Mouse (Mus musculus) forebrain, embryonic 11.5 days (tissue): Measurements from ENCODE around the gene Tmbim6. TPM values are rescaled to one million over a fixed set of nuclear protein-coding genes. Genes with fewer than 3 reads are reported as not detected.

Source experiments
- ATAC-seq: fragments of 200-750 bp; cut with Nextera tagmentation; replicated peaks from 2 replicates; pipeline ENCODE4 v1.8.0; 2017; ENCODE audit warnings: moderate TSS enrichment; ENCODE audit not compliant: low FRiP score
- DNase-seq: peaks from one replicate; pipeline ENCODE4 v3.0.0-alpha.2; 2017; ENCODE audit warnings: low spot score
- H3K27ac ChIP-seq: fragments of 300-500 bp; sonication (generic); 2 replicates; pipeline ENCODE4 v1.5.1; 2014; ENCODE audit warnings: low read depth, low read length
- H3K27me3 ChIP-seq: fragments of 300-500 bp; sonication (generic); 2 replicates; pipeline ENCODE4 v1.6.1; 2014; ENCODE audit warnings: mild to moderate bottlenecking, low read length, mixed read lengths; ENCODE audit not compliant: control insufficient read depth, insufficient read depth
- H3K36me3 ChIP-seq: fragments of 300-500 bp; sonication (generic); 2 replicates; pipeline ENCODE4 v1.6.1; 2014; ENCODE audit warnings: mild to moderate bottlenecking, low read length, moderate library complexity, mixed read lengths; ENCODE audit not compliant: control insufficient read depth, insufficient read depth
- H3K4me1 ChIP-seq: fragments of 300-500 bp; sonication (generic); replicated peaks from 2 replicates; pipeline ENCODE4 v1.6.1; 2014; ENCODE audit warnings: low read length, mixed read lengths; ENCODE audit not compliant: control insufficient read depth, insufficient read depth
- H3K4me2 ChIP-seq: fragments of 300-500 bp; sonication (generic); 2 replicates; pipeline ENCODE4 v1.6.1; 2014; ENCODE audit warnings: low read depth, mild to moderate bottlenecking, low read length, moderate library complexity, mixed read lengths; ENCODE audit not compliant: severe bottlenecking
- H3K4me3 ChIP-seq: fragments of 300-500 bp; sonication (generic); 2 replicates; pipeline ENCODE4 v1.5.1; 2014; ENCODE audit warnings: low read depth, low read length
- H3K9ac ChIP-seq: fragments of 300-500 bp; sonication (generic); 2 replicates; pipeline ENCODE4 v1.6.1; 2014; ENCODE audit warnings: low read length
- H3K9me3 ChIP-seq: fragments of 300-500 bp; sonication (generic); 2 replicates; pipeline ENCODE4 v1.6.1; 2016; ENCODE audit warnings: low read length, mixed read lengths; ENCODE audit not compliant: control insufficient read depth
- WGBS: fragments of 180-500 bp; shearing (Covaris S2); extraction: QIAGEN DNeasy Blood & Tissue Kit; methylation state at CpG from one replicate; pipeline ENCODE4 v1.1.7; 2014; 5-methylcytosine and 5-hydroxymethylcytosine counted together
- polyA plus RNA-seq: library from polyadenylated mRNA; unstranded; fragments of >200 nt; fragmentation: Nextera tagmentation; extraction: Ambion mirVana; gene quantifications from 2 replicates; pipeline ENCODE4 v1.2.1, GENCODE M21; 2014

Gene Tmbim6
- polyA plus RNA-seq, 1 experiment from 2014 or later = 229 TPM

DNA sequence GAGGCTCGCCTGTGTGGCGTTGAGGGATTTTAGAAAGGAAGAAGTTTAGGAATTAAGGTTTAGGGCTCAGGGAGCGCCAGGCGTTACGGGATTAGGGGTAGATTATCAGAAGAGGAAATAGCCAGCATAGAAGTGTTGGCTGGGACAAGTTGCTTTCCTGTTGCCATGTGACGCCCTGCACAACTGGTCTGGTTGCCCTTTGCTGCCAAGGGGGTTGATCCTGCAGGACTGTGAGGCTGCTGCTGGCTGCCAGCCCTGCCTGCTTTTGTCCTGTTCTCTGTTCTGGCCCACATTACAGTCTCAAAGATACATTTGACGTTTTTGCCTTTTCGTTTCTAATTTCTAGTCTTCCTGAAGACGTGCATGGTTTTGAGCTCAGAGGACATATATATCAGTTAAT, 12.5 kb downstream of the Tmbim6 start:
- H3K4me3 ChIP-seq = no peak overlapping the region
- H3K4me1 ChIP-seq = no peaks in the 10 kb centered on the region
- DNase-seq = no peak
- no peak overlapping the region for H3K9ac ChIP-seq
- no peak for ATAC-seq
- H3K9me3 ChIP-seq = no peaks in the 10 kb centered on the region
- H3K27ac ChIP-seq = no peak overlapping the region
- H3K4me2 ChIP-seq = no peak overlapping the region
- 91% methylated on average over 9 of the region's 9 CpGs for WGBS
- H3K36me3 ChIP-seq = peaks cover 6% of the 10 kb centered on the region; the same call in 1 of the 2 replicates
- H3K27me3 ChIP-seq = no peaks in the 10 kb centered on the region

GRCm38 (mm10) chr15:99406986-99407570, 14.4 kb downstream of the Tmbim6 start:
- Histone ChIP-seq H3K9me3 (no peaks in the 10 kb centered on the region), H3K27me3 (no peaks in the 10 kb centered on the region), H3K27ac (no peak overlapping the region), H3K36me3 (peaks cover 6% of the 10 kb centered on the region; the same call in 1 of the 2 replicates), H3K4me1 (no peaks in the 10 kb centered on the region), H3K4me2 (no peak overlapping the region), H3K4me3 (no peak overlapping the region), H3K9ac (no peak overlapping the region)
- DNase-seq (no peak), ATAC-seq (no peak)
- 88% methylated on average over 15 of the region's 15 CpGs for WGBS

- H3K36me3 ChIP-seq = peaks cover 6% of the 10 kb centered on the region; the same call in 1 of the 2 replicates
- DNase-seq (no peak), ATAC-seq (no peak)
- no peaks in the 10 kb centered on the region for H3K9me3 ChIP-seq
- H3K9ac ChIP-seq = no peak overlapping the region
- H3K4me1 ChIP-seq = no peaks in the 10 kb centered on the region
- H3K4me3 ChIP-seq = no peak overlapping the region
- H3K4me2 ChIP-seq = no peak overlapping the region
- 93% methylated on average over 9 of the region's 9 CpGs for WGBS
- H3K27ac ChIP-seq = no peak overlapping the region
- H3K27me3 ChIP-seq = no peaks in the 10 kb centered on the region
Observed at GRCm38 (mm10) chr15:99408845-99409244, 16.2 kb downstream of the Tmbim6 start.

- Histone ChIP-seq H3K4me3 (no peak overlapping the region), H3K9me3 (no peaks in the 10 kb centered on the region), H3K36me3 (peaks cover 2% of the 10 kb centered on the region; the same call in 1 of the 2 replicates), H3K9ac (no peak overlapping the region), H3K4me1 (no peaks in the 10 kb centered on the region), H3K27ac (no peak overlapping the region), H3K4me2 (no peak overlapping the region), H3K27me3 (no peaks in the 10 kb centered on the region)
- no peak for DNase-seq
- 67% methylated on average over 14 of the region's 14 CpGs for WGBS
- no peak for ATAC-seq
Observed at GRCm38 (mm10) chr15:99411747-99412146, 19.1 kb downstream of the Tmbim6 start.

DNA sequence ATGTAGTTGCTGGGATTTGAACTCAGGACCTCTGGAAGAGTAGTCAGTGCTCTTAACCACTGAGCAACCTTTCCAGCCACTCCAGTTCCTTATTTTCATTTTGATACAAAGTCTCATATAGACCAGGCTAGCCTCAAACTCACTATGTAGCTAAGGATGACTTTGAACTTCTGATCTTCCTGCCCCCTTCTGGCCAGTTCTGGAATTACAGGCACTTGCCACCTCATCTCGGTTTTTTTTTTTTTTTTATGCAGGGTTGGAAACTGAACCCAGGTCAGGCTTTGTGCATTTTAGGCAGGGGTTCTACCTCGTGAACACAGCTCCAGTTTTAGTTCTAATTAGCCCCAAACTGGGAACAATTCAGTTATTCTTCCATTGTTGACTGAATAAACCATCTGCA, 23.1 kb downstream of the Tmbim6 start:
- H3K9me3 ChIP-seq = no peaks in the 10 kb centered on the region
- no peak overlapping the region for H3K4me3 ChIP-seq
- peaks cover 4% of the 10 kb centered on the region; the same call in 1 of the 2 replicates for H3K4me1 ChIP-seq
- WGBS = 18% methylated on average over 2 of the region's 2 CpGs
- DNase-seq (no peak), ATAC-seq (no peak)
- no peak overlapping the region for H3K4me2 ChIP-seq
- no peak overlapping the region for H3K27ac ChIP-seq
- H3K27me3 ChIP-seq = no peaks in the 10 kb centered on the region
- H3K9ac ChIP-seq = no peak overlapping the region
- no peaks in the 10 kb centered on the region for H3K36me3 ChIP-seq

- Histone ChIP-seq H3K4me2 (no peak overlapping the region), H3K4me3 (no peak overlapping the region), H3K36me3 (no peaks in the 10 kb centered on the region), H3K27ac (no peak overlapping the region), H3K27me3 (no peaks in the 10 kb centered on the region), H3K4me1 (peaks cover 7% of the 10 kb centered on the region; the same call in 1 of the 2 replicates), H3K9me3 (no peaks in the 10 kb centered on the region), H3K9ac (no peak overlapping the region)
- WGBS = 24% methylated on average over 13 of the region's 13 CpGs
- ATAC-seq = no peak; the same call in 1 of the 2 replicates
- DNase-seq = peak; percentile 87
Observed at GRCm38 (mm10) chr15:99416348-99416882, 23.7 kb downstream of the Tmbim6 start.

GRCm38 (mm10) chr15:99416957-99417356, 24.3 kb downstream of the Tmbim6 start:
- Histone ChIP-seq H3K9me3 (no peaks in the 10 kb centered on the region), H3K4me1 (peaks cover 7% of the 10 kb centered on the region; the same call in 1 of the 2 replicates), H3K4me2 (no peak overlapping the region), H3K4me3 (no peak overlapping the region), H3K9ac (no peak overlapping the region), H3K27ac (no peak overlapping the region), H3K27me3 (no peaks in the 10 kb centered on the region), H3K36me3 (no peaks in the 10 kb centered on the region)
- ATAC-seq (no peak), DNase-seq (no peak)
- WGBS = 34% methylated on average over 4 of the region's 4 CpGs

GRCm38 (mm10) chr15:99417692-99418271, 25.1 kb downstream of the Tmbim6 start:
- Histone ChIP-seq H3K9me3 (no peaks in the 10 kb centered on the region), H3K4me2 (no peak overlapping the region), H3K9ac (no peak overlapping the region), H3K27ac (no peak overlapping the region), H3K27me3 (no peaks in the 10 kb centered on the region), H3K4me3 (no peak overlapping the region), H3K4me1 (peaks cover 7% of the 10 kb centered on the region; the same call in 1 of the 2 replicates), H3K36me3 (no peaks in the 10 kb centered on the region)
- ATAC-seq (no peak), DNase-seq (no peak)
- 50% methylated on average over 17 of the region's 17 CpGs for WGBS
